Mouse (Mus musculus): ENCODE data around the gene Grrp1.
"Not testable (repeated sequence)": the region's sequence is repeated elsewhere in the genome, so short reads cannot be mapped to it uniquely, and the experiment has no call there.

Grrp1 gene

DNA sequence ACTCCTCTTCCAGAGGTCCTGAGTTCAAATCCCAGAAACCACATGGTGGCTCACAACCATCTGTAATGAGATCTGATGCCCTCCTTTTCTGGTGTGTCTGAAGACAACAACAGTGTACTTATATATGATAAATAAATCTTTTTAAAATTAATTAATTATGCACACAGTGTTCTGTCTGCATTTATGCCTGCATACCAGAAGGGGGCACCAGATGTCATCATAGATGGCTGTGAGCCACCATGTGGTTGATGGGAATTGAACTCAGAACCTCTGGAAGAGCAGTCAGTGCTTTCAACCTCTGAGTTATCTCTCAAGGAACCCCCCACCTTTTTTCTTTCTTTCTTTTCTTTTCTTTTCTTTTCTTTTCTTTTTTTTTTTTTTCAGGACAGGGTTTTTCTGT lies 15.7 kb upstream of the Grrp1 start:
- DNase-seq (ENCODE audit: low spot score): not testable (repeated sequence)

DNA sequence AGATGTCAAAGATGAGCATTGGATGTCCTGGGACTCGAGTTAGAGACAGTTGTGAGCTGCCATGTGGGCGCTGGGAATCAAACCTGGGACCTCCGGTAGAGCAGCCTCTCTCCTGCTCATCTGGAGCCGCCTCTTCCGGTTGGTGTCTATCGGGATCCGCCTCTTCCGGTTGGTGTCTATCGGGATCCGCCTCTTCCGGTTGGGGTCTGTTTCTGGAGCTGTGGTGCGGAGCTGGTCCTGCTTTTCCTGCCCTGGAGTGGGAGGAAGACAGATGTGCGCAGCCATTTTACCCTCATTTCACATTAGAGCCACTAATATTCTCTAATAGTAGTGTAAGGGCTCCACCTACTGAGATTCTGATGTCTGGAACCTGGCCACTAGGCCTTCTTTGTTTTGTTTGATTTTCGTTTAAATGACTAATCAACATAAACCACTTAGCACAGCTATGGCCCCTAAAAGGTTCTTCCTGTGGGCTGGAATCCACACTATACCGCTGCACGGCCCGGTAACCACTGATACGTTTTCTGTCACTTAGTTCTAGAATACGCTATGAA lies 14.3 kb upstream of the Grrp1 start:
- no peak for DNase-seq (ENCODE audit: low spot score)

- DNase-seq (ENCODE audit: low spot score): no peak
Measured at GRCm38 (mm10) chr4:134265860-134266585, 12.1 kb upstream of the Grrp1 start.

- no peak for DNase-seq (ENCODE audit: low spot score)
Measured at GRCm38 (mm10) chr4:134263191-134263590, 9.3 kb upstream of the Grrp1 start.

- no peak for DNase-seq (ENCODE audit: low spot score)
Measured at GRCm38 (mm10) chr4:134258354-134258753, 4.4 kb upstream of the Grrp1 start.

GRCm38 (mm10) chr4:134257198-134258009 lies 3.5 kb upstream of the Grrp1 start:
- no peak for DNase-seq (ENCODE audit: low spot score)

GRCm38 (mm10) chr4:134256407-134257197 lies 2.7 kb upstream of the Grrp1 start:
- no peak for DNase-seq (ENCODE audit: low spot score)

DNA sequence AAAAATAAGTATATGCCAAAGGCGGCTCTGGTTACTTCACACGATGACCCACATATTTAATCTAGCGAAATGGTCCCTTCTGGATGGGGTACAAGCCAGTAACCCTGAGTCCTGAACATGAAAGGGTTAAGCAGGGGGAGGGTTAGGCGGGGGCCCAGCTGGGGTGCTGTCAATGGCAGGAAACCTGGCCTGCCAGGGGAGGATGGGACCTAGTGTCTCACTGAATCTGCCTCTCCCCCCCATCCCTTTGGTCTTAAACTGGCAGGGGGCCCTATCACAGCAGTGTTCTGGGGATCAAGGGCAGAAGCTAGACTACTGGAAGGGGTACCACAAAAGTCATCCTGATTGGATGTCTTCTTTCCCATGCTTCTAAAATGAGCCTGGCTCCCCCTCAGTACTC lies 1.9 kb upstream of the Grrp1 start:
- DNase-seq (ENCODE audit: low spot score): no peak

DNA sequence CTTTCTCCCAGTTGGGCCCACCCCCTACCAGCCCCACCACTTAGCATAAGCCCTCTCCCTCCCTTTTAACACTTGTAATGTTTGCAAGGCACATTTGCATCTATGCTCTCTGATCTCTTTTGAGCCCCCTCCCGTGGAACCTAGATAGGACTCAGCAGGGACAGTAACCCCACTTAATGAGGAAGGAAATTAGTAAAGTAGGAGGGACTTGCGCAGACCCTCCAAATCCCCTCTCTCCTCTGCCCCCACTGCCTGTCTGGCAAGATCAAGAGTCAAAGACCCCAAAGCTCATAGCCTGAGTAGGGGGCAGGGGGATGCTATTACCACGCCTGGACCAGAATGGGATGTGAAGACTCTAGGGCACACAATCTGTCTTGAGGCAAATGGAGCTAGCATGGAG lies 929 bp upstream of the Grrp1 start:
- DNase-seq (ENCODE audit: low spot score): no peak

GRCm38 (mm10) chr4:134252911-134253721 lies 790 bp downstream of the Grrp1 start:
- DNase-seq (ENCODE audit: low spot score): no peak

GRCm38 (mm10) chr4:134252131-134252910 lies 1.6 kb downstream of the Grrp1 start:
- no peak for DNase-seq (ENCODE audit: low spot score)

DNA sequence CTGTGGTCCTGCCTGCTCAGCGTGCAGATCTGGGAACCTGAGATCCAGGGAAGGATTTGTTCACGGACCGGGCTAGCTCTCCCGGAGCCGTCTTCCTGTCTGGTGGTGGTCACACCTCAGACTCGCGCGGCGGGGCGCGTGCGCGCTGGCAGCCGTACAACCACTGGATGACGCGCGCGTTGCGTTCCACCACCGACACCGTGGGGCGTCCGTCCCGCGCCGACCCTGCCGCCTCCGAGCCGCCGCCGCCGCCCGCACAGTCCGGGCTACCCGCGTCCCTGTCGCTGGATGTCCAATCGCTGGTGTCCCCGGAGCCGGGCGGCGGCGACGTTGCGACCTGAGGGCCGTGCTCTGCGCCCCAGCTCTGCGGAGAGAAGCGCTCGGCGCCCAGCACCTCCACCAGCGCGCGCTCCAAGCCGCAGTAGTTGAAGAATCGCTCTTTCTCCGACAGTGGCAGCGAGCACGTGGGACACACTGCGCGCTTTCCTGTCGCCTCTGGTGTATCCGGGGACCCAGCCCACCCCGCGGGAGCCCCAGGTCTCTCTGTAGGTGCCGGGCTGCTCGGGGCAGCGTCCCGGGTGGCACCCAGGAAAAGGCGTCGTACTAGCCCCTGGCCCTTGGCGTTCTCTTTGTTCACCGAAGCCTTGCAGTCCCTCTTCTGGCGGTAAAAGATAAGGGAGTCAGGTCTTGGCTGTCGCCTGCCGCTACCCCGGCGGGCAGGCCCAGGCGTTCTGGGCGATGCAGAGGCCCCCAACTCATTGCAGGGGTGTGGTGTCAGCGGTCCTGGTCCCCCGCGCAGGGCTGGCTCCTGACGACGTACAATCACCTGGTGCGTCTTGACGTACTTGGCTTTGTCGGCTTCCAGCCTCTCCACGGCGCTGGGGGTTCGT lies 2.4 kb downstream of the Grrp1 start:
- DNase-seq (ENCODE audit: low spot score): no peak

DNA sequence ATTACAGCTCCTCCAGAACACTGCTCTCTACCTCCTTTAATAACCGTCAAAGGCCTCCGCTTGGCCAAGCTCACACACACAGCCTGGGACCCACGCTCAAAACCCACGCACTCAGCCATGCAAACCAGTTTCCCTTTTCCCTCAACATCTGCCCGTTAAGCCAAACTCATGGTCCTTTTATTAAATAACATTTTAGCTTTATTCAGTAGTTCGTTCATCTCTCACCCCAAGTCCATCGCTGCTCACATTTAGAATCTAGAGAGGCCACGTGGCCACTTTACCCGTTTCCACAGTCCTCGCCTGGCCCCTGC lies 3.0 kb downstream of the Grrp1 start:
- no peak for DNase-seq (ENCODE audit: low spot score)

GRCm38 (mm10) chr4:134250116-134250929 lies 3.6 kb downstream of the Grrp1 start:
- DNase-seq (ENCODE audit: low spot score): no peak

DNA sequence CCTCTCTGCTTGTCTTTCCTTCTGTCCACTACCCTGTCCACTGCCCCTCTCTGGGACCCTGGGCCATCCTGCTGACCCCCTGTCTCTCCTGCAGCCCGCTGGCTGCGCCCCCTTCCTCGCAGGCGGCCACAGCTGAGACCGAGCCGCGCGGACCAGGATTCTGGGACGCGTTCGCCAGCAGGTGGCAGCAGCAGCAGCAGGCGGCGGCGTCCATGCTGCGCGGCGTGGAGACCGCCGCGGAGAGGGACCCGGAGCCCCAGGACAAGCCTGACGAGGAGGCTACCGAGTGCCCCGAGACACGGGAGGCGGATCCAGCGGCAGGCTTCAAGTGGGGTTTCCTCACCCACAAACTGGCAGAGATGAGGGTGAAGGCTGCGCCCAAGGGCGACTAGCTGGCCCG lies 4.3 kb downstream of the Grrp1 start:
- peak; percentile 44 for DNase-seq (ENCODE audit: low spot score)

GRCm38 (mm10) chr4:134246719-134247258 lies 7.1 kb downstream of the Grrp1 start, which contains the start of gene Gm30191:
Gm30191 (plus strand) TSS chr4:134246935.
- no peak for DNase-seq (ENCODE audit: low spot score)

DNA sequence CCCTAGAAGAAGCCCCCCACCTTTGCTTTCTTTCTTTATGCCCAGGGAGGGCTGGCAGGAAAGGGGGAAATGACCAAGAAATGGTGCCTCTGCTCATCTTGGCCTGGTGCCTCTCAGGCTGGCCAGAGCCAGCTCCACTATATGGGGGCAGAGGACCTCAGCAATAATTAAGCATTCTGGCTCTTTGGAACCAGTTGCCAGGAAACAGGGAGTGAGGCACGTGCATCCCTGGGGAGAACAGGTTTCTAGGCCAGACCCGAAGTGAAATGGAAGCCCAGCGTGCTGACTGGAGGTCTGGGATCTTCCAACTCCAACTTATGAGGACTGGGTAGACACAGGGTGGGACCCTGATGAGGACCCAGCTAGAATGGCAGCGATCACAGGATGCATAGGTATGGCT lies 7.7 kb downstream of the Grrp1 start:
- DNase-seq (ENCODE audit: low spot score): no peak

- DNase-seq (ENCODE audit: low spot score): peak; percentile 91
Measured at GRCm38 (mm10) chr4:134245148-134245843, 8.6 kb downstream of the Grrp1 start, which contains the start of gene Zfp593. Zfp593 (minus strand) TSS chr4:134245592.

Data from spleen, adult 12 weeks (tissue).